Mouse (Mus musculus) kidney, embryonic 15.5 days (tissue): Measurements from ENCODE around the gene Amfr. TPM values are rescaled to one million over a fixed set of nuclear protein-coding genes. Genes with fewer than 3 reads are reported as not detected.

Experiments used
- ATAC-seq: fragments of 200-750 bp; cut with Nextera tagmentation; replicated peaks from 2 replicates; pipeline ENCODE4 v1.8.0; 2017; ENCODE audit warnings: moderate TSS enrichment; ENCODE audit not compliant: low FRiP score
- H3K27ac ChIP-seq: fragments of 300-500 bp; sonication (generic); 2 replicates; pipeline ENCODE4 v1.5.1; 2015; ENCODE audit warnings: mild to moderate bottlenecking, inconsistent platforms
- H3K27me3 ChIP-seq: fragments of 300-500 bp; sonication (generic); 2 replicates; pipeline ENCODE4 v1.6.1; 2015; ENCODE audit warnings: inconsistent platforms
- H3K36me3 ChIP-seq: fragments of 300-500 bp; sonication (generic); 2 replicates; pipeline ENCODE4 v1.6.1; 2015; ENCODE audit warnings: inconsistent platforms
- H3K4me1 ChIP-seq: fragments of 300-500 bp; sonication (generic); 2 replicates; pipeline ENCODE4 v1.6.1; 2015; ENCODE audit warnings: inconsistent platforms
- H3K4me2 ChIP-seq: fragments of 300-500 bp; sonication (generic); 2 replicates; pipeline ENCODE4 v1.6.1; 2015; ENCODE audit warnings: moderate library complexity, mild to moderate bottlenecking, inconsistent platforms
- H3K4me3 ChIP-seq: fragments of 300-500 bp; sonication (generic); replicated peaks from 2 replicates; pipeline ENCODE4 v1.5.1; 2015; ENCODE audit warnings: mild to moderate bottlenecking, inconsistent platforms
- H3K9ac ChIP-seq: fragments of 300-500 bp; sonication (generic); 2 replicates; pipeline ENCODE4 v1.6.1; 2015; ENCODE audit warnings: mild to moderate bottlenecking, inconsistent platforms
- H3K9me3 ChIP-seq: fragments of 300-500 bp; sonication (generic); replicated peaks from 2 replicates; pipeline ENCODE4 v1.6.1; 2016; ENCODE audit warnings: inconsistent platforms
- WGBS: fragments of 180-500 bp; shearing (Covaris S2); methylation state at CpG from one replicate; pipeline ENCODE4 v1.1.7; 2015; ENCODE audit warnings: mixed read lengths; 5-methylcytosine and 5-hydroxymethylcytosine counted together
- polyA plus RNA-seq: library from polyadenylated mRNA; unstranded; fragments of >200 nt; fragmentation: Nextera tagmentation; extraction: Ambion mirVana; gene quantifications from 2 replicates; pipeline ENCODE4 v1.2.1, GENCODE M21; 2015

The Amfr gene
- polyA plus RNA-seq, 1 experiment from 2014 or later: 45.4 TPM

GRCm38 (mm10) chr8:93976446-93977211, 36.0 kb downstream of the Amfr start:
- no peak overlapping the region for H3K4me3 ChIP-seq
- ATAC-seq: no peak
- H3K4me2 ChIP-seq: no peak overlapping the region
- 91% methylated on average over 6 of the region's 6 CpGs for WGBS
- H3K4me1 ChIP-seq: no peaks in the 10 kb centered on the region
- H3K9me3 ChIP-seq: no peaks in the 10 kb centered on the region
- H3K9ac ChIP-seq: no peak overlapping the region
- H3K36me3 ChIP-seq: peaks cover 94% of the 10 kb centered on the region
- no peak overlapping the region for H3K27ac ChIP-seq
- H3K27me3 ChIP-seq: no peaks in the 10 kb centered on the region

GRCm38 (mm10) chr8:93975358-93975757, 37.3 kb downstream of the Amfr start:
- Histone ChIP-seq H3K4me3 (no peak overlapping the region), H3K27ac (no peak overlapping the region), H3K9me3 (no peaks in the 10 kb centered on the region), H3K4me2 (no peak overlapping the region), H3K9ac (no peak overlapping the region), H3K36me3 (peaks cover 94% of the 10 kb centered on the region), H3K4me1 (no peaks in the 10 kb centered on the region), H3K27me3 (no peaks in the 10 kb centered on the region)
- no peak for ATAC-seq
- 88% methylated on average over 2 of the region's 2 CpGs for WGBS

GRCm38 (mm10) chr8:93974602-93975186, 37.9 kb downstream of the Amfr start:
- Histone ChIP-seq H3K36me3 (peaks cover 94% of the 10 kb centered on the region), H3K9ac (no peak overlapping the region), H3K9me3 (no peaks in the 10 kb centered on the region), H3K27ac (no peak overlapping the region), H3K27me3 (no peaks in the 10 kb centered on the region), H3K4me3 (no peak overlapping the region), H3K4me1 (no peaks in the 10 kb centered on the region), H3K4me2 (no peak overlapping the region)
- no peak for ATAC-seq
- WGBS: 87% methylated on average over 11 of the region's 11 CpGs

- Histone ChIP-seq H3K4me3 (no peak overlapping the region), H3K9me3 (no peaks in the 10 kb centered on the region), H3K4me2 (no peak overlapping the region), H3K36me3 (peaks cover 86% of the 10 kb centered on the region), H3K27me3 (no peaks in the 10 kb centered on the region), H3K4me1 (no peaks in the 10 kb centered on the region), H3K27ac (no peak overlapping the region), H3K9ac (no peak overlapping the region)
- 91% methylated on average over 13 of the region's 13 CpGs for WGBS
- ATAC-seq: no peak
These were observed 38.7 kb downstream of the Amfr start for GRCm38 (mm10) chr8:93973831-93974375.

- Histone ChIP-seq H3K9me3 (no peaks in the 10 kb centered on the region), H3K27me3 (no peaks in the 10 kb centered on the region), H3K4me3 (no peak overlapping the region), H3K9ac (no peak overlapping the region), H3K36me3 (peaks cover 78% of the 10 kb centered on the region), H3K4me1 (peaks cover 5% of the 10 kb centered on the region; the same call in 1 of the 2 replicates), H3K4me2 (no peak overlapping the region), H3K27ac (no peak overlapping the region)
- WGBS: 83% methylated on average over 14 of the region's 14 CpGs
- ATAC-seq: no peak
These were observed 39.5 kb downstream of the Amfr start for GRCm38 (mm10) chr8:93972971-93973734.

GRCm38 (mm10) chr8:93972211-93972610, 40.4 kb downstream of the Amfr start:
- H3K4me3 ChIP-seq: no peak overlapping the region
- H3K9me3 ChIP-seq: no peaks in the 10 kb centered on the region
- H3K27ac ChIP-seq: no peak overlapping the region
- ATAC-seq: no peak
- H3K9ac ChIP-seq: no peak overlapping the region
- WGBS: 88% methylated on average over 5 of the region's 5 CpGs
- no peak overlapping the region for H3K4me2 ChIP-seq
- peaks cover 70% of the 10 kb centered on the region for H3K36me3 ChIP-seq
- peaks cover 5% of the 10 kb centered on the region; the same call in 1 of the 2 replicates for H3K4me1 ChIP-seq
- H3K27me3 ChIP-seq: no peaks in the 10 kb centered on the region

GRCm38 (mm10) chr8:93971451-93971850, 41.2 kb downstream of the Amfr start:
- H3K9ac ChIP-seq: no peak overlapping the region
- H3K9me3 ChIP-seq: no peaks in the 10 kb centered on the region
- H3K4me3 ChIP-seq: no peak overlapping the region
- peaks cover 5% of the 10 kb centered on the region; the same call in 1 of the 2 replicates for H3K4me1 ChIP-seq
- no peaks in the 10 kb centered on the region for H3K27me3 ChIP-seq
- H3K4me2 ChIP-seq: no peak overlapping the region
- no peak overlapping the region for H3K27ac ChIP-seq
- ATAC-seq: no peak
- WGBS: 79% methylated on average over 10 of the region's 10 CpGs
- H3K36me3 ChIP-seq: peaks cover 64% of the 10 kb centered on the region

GRCm38 (mm10) chr8:93969626-93970340, 42.9 kb downstream of the Amfr start:
- Histone ChIP-seq H3K36me3 (peaks cover 47% of the 10 kb centered on the region), H3K27ac (no peak overlapping the region), H3K9ac (no peak overlapping the region), H3K27me3 (no peaks in the 10 kb centered on the region), H3K4me1 (peaks cover 5% of the 10 kb centered on the region; the same call in 1 of the 2 replicates), H3K9me3 (no peaks in the 10 kb centered on the region), H3K4me2 (no peak overlapping the region), H3K4me3 (no peak overlapping the region)
- 55% methylated on average over 7 of the region's 7 CpGs for WGBS
- ATAC-seq: no peak

- Histone ChIP-seq H3K27ac (no peak overlapping the region), H3K36me3 (peaks cover 33% of the 10 kb centered on the region), H3K4me1 (peaks cover 5% of the 10 kb centered on the region; the same call in 1 of the 2 replicates), H3K9me3 (no peaks in the 10 kb centered on the region), H3K9ac (no peak overlapping the region), H3K4me3 (no peak overlapping the region), H3K4me2 (no peak overlapping the region), H3K27me3 (no peaks in the 10 kb centered on the region)
- 0 out of 2 replicates have a peak, but pooled peaks have one; percentile 16 for ATAC-seq
- WGBS: 68% methylated on average over 6 of the region's 6 CpGs
These were observed 44.3 kb downstream of the Amfr start for GRCm38 (mm10) chr8:93968293-93968692.

- ATAC-seq: no peak
- Histone ChIP-seq H3K36me3 (no peaks in the 10 kb centered on the region), H3K27ac (no peak overlapping the region), H3K4me2 (no peak overlapping the region), H3K27me3 (no peaks in the 10 kb centered on the region), H3K4me3 (no peak overlapping the region), H3K4me1 (no peaks in the 10 kb centered on the region), H3K9me3 (no peaks in the 10 kb centered on the region), H3K9ac (no peak overlapping the region)
- WGBS: 79% methylated on average over 6 of the region's 6 CpGs
These were observed 51.7 kb downstream of the Amfr start for GRCm38 (mm10) chr8:93960909-93961308.

GRCm38 (mm10) chr8:93958402-93958801, 54.2 kb downstream of the Amfr start:
- no peaks in the 10 kb centered on the region for H3K27me3 ChIP-seq
- no peaks in the 10 kb centered on the region for H3K9me3 ChIP-seq
- no peak overlapping the region for H3K9ac ChIP-seq
- H3K36me3 ChIP-seq: no peaks in the 10 kb centered on the region
- no peak overlapping the region for H3K4me3 ChIP-seq
- 89% methylated on average over 9 of the region's 9 CpGs for WGBS
- H3K27ac ChIP-seq: no peak overlapping the region
- H3K4me1 ChIP-seq: no peaks in the 10 kb centered on the region
- no peak overlapping the region for H3K4me2 ChIP-seq
- no peak for ATAC-seq
